Mouse (Mus musculus) forebrain, embryonic 13.5 days (tissue): ENCODE measurements around the gene Gtf2f2. TPM values are rescaled to one million over a fixed set of nuclear protein-coding genes. Genes with fewer than 3 reads are reported as not detected.
"Not testable (repeated sequence)": the region's sequence is repeated elsewhere in the genome, so short reads cannot be mapped to it uniquely, and the experiment has no call there.

Source experiments
- ATAC-seq: fragments of 200-750 bp; cut with Nextera tagmentation; 2 replicates; pipeline ENCODE4 v1.8.0; 2017
- H3K27ac ChIP-seq: fragments of 300-500 bp; sonication (generic); 2 replicates; pipeline ENCODE4 v1.5.1; 2015; ENCODE audit warnings: inconsistent platforms, mild to moderate bottlenecking, moderate library complexity
- H3K27me3 ChIP-seq: fragments of 300-500 bp; sonication (generic); 2 replicates; pipeline ENCODE4 v1.6.1; 2015; ENCODE audit warnings: mild to moderate bottlenecking, inconsistent platforms
- H3K36me3 ChIP-seq: fragments of 300-500 bp; sonication (generic); 2 replicates; pipeline ENCODE4 v1.6.1; 2015; ENCODE audit warnings: mild to moderate bottlenecking, inconsistent platforms; ENCODE audit not compliant: poor library complexity, severe bottlenecking
- H3K4me1 ChIP-seq: fragments of 300-500 bp; sonication (generic); 2 replicates; pipeline ENCODE4 v1.6.1; 2015; ENCODE audit warnings: inconsistent platforms
- H3K4me2 ChIP-seq: fragments of 300-500 bp; sonication (generic); 2 replicates; pipeline ENCODE4 v1.6.1; 2015; ENCODE audit warnings: inconsistent platforms, mild to moderate bottlenecking, moderate library complexity
- H3K4me3 ChIP-seq: fragments of 300-500 bp; sonication (generic); 2 replicates; pipeline ENCODE4 v1.5.1; 2015; ENCODE audit warnings: mild to moderate bottlenecking, inconsistent platforms
- H3K9ac ChIP-seq: fragments of 300-500 bp; sonication (generic); 2 replicates; pipeline ENCODE4 v1.6.1; 2015; ENCODE audit warnings: mild to moderate bottlenecking, inconsistent platforms
- H3K9me3 ChIP-seq: fragments of 300-500 bp; sonication (generic); replicated peaks from 2 replicates; pipeline ENCODE4 v1.6.1; 2016; ENCODE audit warnings: inconsistent platforms
- WGBS: fragments of 180-500 bp; shearing (Covaris S2); methylation state at CpG from one replicate; pipeline ENCODE4 v1.1.7; 2015; 5-methylcytosine and 5-hydroxymethylcytosine counted together
- polyA plus RNA-seq: library from polyadenylated mRNA; unstranded; fragments of >200 nt; fragmentation: Nextera tagmentation; extraction: Ambion mirVana; gene quantifications from 2 replicates; pipeline ENCODE4 v1.2.1, GENCODE M21; 2015

Gtf2f2 gene
- polyA plus RNA-seq, 1 experiment from 2014 or later = 56.5 TPM

DNA sequence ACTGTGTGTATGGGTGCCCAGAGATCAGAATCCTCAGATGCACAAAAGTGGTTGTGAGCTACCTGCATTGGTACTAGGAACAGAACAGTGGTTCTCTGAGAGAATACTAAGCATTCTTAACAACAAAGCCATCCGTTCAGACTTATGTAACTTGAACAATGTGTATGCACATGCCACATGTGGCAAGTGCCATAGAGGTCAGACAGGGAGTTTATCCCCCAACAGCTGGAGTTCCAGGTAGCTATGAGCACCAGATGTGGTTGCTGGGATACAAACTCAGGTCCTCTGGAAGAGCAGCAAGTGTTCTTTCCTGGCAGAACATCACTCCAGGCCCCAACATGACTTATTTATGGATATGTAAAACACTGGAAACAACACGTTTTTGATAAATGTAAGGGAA is 57.7 kb downstream of the Gtf2f2 start:
- Histone ChIP-seq H3K9me3 (no peaks in the 10 kb centered on the region), H3K9ac (no peak overlapping the region), H3K36me3 (no peaks in the 10 kb centered on the region), H3K4me2 (no peak overlapping the region), H3K27me3 (no peaks in the 10 kb centered on the region), H3K4me3 (no peak overlapping the region), H3K27ac (no peak overlapping the region), H3K4me1 (no peaks in the 10 kb centered on the region)
- no peak for ATAC-seq
- 71% methylated on average over 2 of the region's 2 CpGs for WGBS

DNA sequence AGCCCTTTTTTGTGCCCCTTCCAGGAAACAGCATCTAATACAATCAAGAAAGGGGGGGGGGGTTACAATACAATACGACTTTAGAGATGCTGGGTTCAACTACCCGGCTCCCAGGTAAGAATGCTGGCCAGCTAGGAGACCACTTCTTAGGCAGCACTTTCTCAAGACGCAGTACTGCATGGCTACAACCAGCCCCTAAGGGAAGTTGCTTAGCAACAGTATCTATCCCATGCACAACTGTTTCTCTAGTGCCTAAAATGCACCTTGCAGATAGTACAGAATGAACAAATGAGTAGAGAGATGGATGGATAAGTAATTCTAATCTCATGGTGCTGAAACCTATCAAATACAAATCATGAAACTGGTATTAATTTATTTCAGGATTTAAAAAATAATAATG is 63.0 kb downstream of the Gtf2f2 start:
- Histone ChIP-seq H3K27me3 (no peaks in the 10 kb centered on the region), H3K4me2 (no peak overlapping the region), H3K4me1 (0 out of 2 replicates have a peak, but pooled peaks cover 2% of the 10 kb centered on the region), H3K36me3 (no peaks in the 10 kb centered on the region), H3K27ac (no peak overlapping the region), H3K9me3 (no peaks in the 10 kb centered on the region), H3K9ac (no peak overlapping the region), H3K4me3 (no peak overlapping the region)
- peak; percentile 41; the same call in 1 of the 2 replicates for ATAC-seq
- WGBS = 49% methylated on average over 3 of the region's 3 CpGs

DNA sequence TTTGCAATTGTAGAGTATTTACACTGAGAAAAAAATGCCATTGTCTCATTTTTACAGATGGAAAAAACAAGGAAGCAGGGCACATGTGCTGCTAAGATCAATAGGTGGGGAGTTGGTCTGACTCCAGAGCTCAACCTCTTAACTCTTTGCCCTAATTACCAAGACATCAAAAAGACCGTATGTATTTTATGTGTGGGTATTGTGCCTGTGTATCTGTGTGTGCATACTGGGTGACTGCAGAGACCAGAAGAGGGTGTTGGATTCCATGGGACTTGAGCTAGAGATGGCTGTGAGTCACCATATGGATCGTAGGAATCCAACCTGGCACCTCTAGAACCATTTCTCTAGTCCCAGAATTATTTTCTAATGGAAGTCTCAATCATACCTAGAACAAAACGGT is 68.3 kb downstream of the Gtf2f2 start:
- 96% methylated on average over 3 of the region's 3 CpGs for WGBS
- no peak overlapping the region for H3K4me3 ChIP-seq
- no peaks in the 10 kb centered on the region for H3K27me3 ChIP-seq
- no peak for ATAC-seq
- H3K36me3 ChIP-seq = no peaks in the 10 kb centered on the region
- H3K27ac ChIP-seq = no peak overlapping the region
- H3K9me3 ChIP-seq = no peaks in the 10 kb centered on the region
- H3K9ac ChIP-seq = no peak overlapping the region
- no peak overlapping the region for H3K4me2 ChIP-seq
- H3K4me1 ChIP-seq = no peaks in the 10 kb centered on the region

DNA sequence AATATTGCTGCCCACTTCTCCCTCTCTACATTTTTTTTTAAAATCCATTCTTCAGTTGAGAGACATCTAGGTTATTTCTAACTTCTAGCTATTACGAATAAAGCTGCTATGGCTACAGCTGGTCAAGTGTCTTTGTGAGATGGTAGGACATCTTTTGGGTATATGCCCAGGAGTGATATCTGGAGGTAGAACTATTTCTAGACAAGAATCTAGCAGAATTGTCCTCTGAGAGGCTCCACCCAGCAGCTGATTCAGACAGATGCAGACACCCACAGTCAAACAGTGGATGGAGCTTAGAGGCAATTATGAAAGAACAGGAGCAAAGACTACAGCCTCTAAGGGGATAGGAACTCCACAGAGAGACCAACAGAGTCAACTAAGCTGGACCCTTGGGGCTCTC is 69.2 kb downstream of the Gtf2f2 start:
- 100% methylated on average over 1 of the region's 1 CpGs for WGBS
- H3K27ac ChIP-seq = no peak overlapping the region
- H3K27me3 ChIP-seq = no peaks in the 10 kb centered on the region
- H3K36me3 ChIP-seq = no peaks in the 10 kb centered on the region
- H3K4me1 ChIP-seq = no peaks in the 10 kb centered on the region
- no peak overlapping the region for H3K9ac ChIP-seq
- no peak overlapping the region for H3K4me2 ChIP-seq
- no peak overlapping the region for H3K4me3 ChIP-seq
- no peaks in the 10 kb centered on the region for H3K9me3 ChIP-seq
- no peak for ATAC-seq

DNA sequence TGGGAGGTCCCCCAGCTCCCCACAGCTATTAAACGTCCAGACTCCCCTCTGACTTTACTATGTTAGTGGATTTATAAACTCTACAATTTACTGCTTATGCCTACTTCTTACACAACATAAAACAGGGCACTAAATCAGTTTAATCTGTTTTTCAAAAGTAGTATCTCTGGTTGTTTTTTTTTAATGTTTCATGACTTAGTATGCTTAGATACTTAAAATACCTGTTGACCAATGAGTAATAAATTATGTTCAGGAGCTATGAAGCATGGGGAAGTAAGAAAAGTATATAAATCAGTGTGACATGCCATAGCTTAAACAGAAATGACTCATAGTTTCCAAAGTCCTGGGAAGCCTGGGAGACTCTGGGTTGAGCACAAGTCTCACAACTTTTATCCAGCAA is 73.0 kb downstream of the Gtf2f2 start:
- Histone ChIP-seq H3K4me2 (no peak overlapping the region), H3K4me1 (no peaks in the 10 kb centered on the region), H3K9me3 (no peaks in the 10 kb centered on the region), H3K27ac (no peak overlapping the region), H3K27me3 (no peaks in the 10 kb centered on the region), H3K4me3 (no peak overlapping the region), H3K36me3 (no peaks in the 10 kb centered on the region), H3K9ac (no peak overlapping the region)
- no peak for ATAC-seq
- 75% methylated on average over 1 of the region's 1 CpGs for WGBS

DNA sequence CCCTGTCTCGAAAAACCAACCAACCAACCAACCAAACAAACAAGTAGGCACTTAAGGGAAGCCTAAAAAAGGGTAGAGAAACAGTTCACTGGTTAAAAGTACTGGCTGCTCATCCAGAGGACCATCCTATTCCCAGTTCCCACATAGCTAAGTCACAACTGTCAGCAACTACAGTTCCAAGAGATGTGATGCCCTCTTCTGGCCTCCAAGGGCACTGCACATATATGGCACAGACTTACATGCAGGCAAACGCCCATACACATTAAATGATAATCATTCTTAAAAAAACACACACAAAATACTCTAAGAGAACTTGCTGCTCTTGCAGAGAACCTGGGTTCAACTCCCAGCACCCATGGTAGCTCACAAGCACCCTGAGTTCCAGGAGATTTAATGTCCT is 76.3 kb downstream of the Gtf2f2 start:
- no peaks in the 10 kb centered on the region for H3K9me3 ChIP-seq
- WGBS = 91% methylated on average over 2 of the region's 2 CpGs
- H3K36me3 ChIP-seq = no peaks in the 10 kb centered on the region
- no peak for ATAC-seq
- H3K27ac ChIP-seq = no peak overlapping the region
- H3K9ac ChIP-seq = no peak overlapping the region
- H3K4me2 ChIP-seq = no peak overlapping the region
- peaks cover 4% of the 10 kb centered on the region; the same call in 1 of the 2 replicates for H3K4me1 ChIP-seq
- H3K27me3 ChIP-seq = no peaks in the 10 kb centered on the region
- H3K4me3 ChIP-seq = no peak overlapping the region

DNA sequence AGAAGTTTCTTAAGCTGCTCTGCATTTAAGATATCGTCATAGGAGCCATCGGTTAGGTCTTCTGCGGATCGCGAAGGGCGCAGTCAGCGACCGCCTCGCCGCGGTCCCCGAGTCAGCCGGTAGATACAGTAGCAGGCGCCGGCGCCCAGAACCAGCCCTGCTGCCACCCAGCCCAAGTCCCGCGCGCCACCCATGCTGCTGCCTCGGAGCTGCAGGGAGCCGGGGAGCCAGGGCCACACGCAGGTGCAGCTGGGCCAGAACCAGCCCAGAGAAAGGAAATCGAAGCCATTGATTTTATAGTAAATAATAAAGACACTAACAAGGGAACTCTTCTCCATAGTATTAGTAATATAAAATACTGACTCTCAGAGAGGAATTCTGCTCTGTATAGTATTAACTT is 79.4 kb downstream of the Gtf2f2 start:
- H3K9me3 ChIP-seq = no peaks in the 10 kb centered on the region
- peaks cover 9% of the 10 kb centered on the region; the same call in 1 of the 2 replicates for H3K4me1 ChIP-seq
- no peak overlapping the region for H3K4me3 ChIP-seq
- no peak for ATAC-seq
- no peaks in the 10 kb centered on the region for H3K36me3 ChIP-seq
- no peak overlapping the region for H3K9ac ChIP-seq
- WGBS = 94% methylated on average over 23 of the region's 23 CpGs
- no peak overlapping the region for H3K27ac ChIP-seq
- H3K4me2 ChIP-seq = no peak overlapping the region
- H3K27me3 ChIP-seq = no peaks in the 10 kb centered on the region

DNA sequence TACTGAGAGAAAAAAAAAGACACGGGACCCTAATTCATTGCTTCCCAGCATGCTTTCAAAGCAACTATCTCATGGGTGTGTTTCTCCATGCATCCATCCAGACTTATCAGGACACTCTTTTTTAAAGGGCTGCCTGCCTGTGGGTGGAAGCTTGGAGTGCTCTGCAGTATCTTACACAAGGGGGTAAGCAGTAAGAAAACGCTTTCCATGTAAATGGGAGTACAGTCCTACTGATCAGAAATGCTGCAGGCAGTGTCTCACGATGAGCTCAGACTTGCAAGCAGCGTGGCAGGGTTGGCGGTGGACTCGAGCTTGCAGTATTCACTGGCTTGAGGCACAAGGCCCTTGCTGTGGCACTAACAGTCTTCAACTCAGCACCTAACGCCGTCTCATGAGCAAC is 81.0 kb downstream of the Gtf2f2 start:
- not testable (repeated sequence) for H3K36me3 ChIP-seq, H3K27ac ChIP-seq, ATAC-seq, H3K4me3 ChIP-seq, H3K4me2 ChIP-seq, H3K9ac ChIP-seq, H3K9me3 ChIP-seq, H3K27me3 ChIP-seq
- H3K4me1 ChIP-seq = peaks cover 12% of the 10 kb centered on the region; the same call in 1 of the 2 replicates
- WGBS = 95% methylated on average over 8 of the region's 8 CpGs

DNA sequence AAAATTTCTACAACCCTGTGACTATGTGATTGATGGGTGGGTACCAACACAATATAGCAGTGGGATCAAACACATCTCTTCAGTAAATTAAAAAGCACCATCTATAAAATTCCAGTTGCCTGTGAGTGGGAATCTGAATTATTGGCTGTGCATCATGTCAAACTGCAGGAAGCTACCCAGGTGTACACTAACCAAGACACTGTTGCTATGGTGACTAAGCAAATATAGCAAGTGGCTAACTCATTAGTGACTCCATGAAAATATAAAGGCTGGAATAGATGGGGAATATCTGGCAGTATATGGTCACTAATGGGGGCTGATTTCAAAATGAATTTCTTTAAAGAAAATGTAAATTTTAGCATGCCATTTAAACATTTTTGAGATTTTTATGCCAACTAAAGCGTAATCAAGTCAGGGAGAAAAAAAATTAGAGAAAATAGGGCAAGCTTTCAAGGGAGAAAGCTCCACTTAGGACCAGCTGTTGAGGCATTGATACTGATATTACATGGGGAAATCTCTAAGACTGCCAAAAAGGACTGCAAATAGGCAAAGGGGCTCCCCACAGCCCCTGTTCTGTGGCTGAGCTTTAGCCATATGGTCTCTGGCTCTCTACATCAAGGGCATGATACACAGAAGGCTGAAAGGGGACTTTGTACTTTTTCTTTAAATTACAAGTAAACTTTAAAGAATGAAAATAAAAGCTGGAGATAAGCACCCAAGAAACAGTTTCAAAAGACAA is 87.2 kb downstream of the Gtf2f2 start:
- Histone ChIP-seq H3K4me3 (no peak overlapping the region), H3K4me2 (no peak overlapping the region), H3K9ac (no peak overlapping the region), H3K4me1 (peaks cover 19% of the 10 kb centered on the region), H3K27me3 (no peaks in the 10 kb centered on the region), H3K27ac (peak overlapping the region; percentile 65), H3K36me3 (no peaks in the 10 kb centered on the region), H3K9me3 (no peaks in the 10 kb centered on the region)
- ATAC-seq = peak; percentile 69
- WGBS = 87% methylated on average over 1 of the region's 1 CpGs

DNA sequence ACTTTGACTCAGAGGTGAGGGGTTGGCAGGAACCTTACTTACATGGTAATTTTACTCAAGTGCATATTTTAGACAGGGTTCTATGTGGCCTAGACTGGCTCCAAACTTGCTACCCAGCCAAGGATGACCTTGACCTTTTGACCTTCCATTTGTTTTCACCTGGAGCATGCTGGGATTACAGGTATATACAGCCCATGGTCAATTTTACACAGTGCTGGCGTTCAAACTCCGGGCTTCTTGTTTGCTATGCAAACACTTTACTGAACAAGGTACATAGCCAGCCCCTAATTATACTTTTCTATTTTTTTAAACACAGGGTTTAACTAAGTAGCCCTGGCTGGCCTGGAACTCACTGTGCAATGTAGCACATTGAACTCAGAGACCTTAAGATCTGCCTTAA is 98.0 kb downstream of the Gtf2f2 start:
- H3K27ac ChIP-seq = no peak overlapping the region
- H3K9ac ChIP-seq = no peak overlapping the region
- no peaks in the 10 kb centered on the region for H3K4me1 ChIP-seq
- H3K9me3 ChIP-seq = no peaks in the 10 kb centered on the region
- no peaks in the 10 kb centered on the region for H3K36me3 ChIP-seq
- H3K4me3 ChIP-seq = no peak overlapping the region
- WGBS = 93% methylated on average over 2 of the region's 2 CpGs
- H3K27me3 ChIP-seq = no peaks in the 10 kb centered on the region
- no peak for ATAC-seq
- H3K4me2 ChIP-seq = no peak overlapping the region

DNA sequence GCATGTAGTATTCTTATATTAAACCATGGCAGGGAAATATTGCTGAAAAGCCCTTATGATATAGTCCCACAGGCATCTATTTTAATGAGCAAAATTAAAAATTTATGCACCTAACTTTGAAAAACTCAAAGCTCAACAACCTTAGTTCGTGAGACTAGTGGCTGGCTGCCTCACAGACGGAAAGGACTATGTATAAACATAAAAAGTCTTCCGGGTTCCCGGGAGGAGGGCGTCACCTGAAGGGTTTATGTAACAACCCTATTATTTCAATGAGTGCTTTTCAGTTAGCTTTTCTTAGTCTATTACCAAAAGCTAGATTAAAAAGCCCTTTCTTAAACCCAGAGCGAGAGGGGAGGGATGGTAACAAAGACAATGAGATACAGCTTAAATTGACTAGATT is 98.7 kb downstream of the Gtf2f2 start:
- Histone ChIP-seq H3K9ac (no peak overlapping the region), H3K9me3 (no peaks in the 10 kb centered on the region), H3K27me3 (no peaks in the 10 kb centered on the region), H3K4me1 (no peaks in the 10 kb centered on the region), H3K4me2 (no peak overlapping the region), H3K36me3 (no peaks in the 10 kb centered on the region), H3K27ac (no peak overlapping the region), H3K4me3 (no peak overlapping the region)
- ATAC-seq = no peak
- 68% methylated on average over 6 of the region's 6 CpGs for WGBS

DNA sequence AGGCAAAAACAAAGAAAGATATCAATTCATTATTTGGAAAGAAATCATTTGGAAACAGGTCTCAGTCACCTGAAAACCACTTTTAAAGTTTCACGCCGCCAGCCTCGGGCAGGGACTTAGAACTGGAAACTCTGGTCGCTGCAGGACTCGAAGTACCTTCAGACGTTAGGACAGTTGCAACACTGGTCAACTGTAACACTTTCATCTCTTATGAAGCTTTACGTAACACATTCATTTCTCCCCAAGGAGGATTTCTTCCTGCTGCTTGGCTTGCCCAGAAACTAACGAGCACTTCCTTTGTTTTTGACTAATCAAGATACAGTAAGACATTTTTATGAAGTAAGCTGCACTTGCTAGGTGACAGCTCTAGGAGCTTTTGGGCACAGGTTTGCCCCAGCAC is 103.7 kb downstream of the Gtf2f2 start:
- no peaks in the 10 kb centered on the region for H3K4me1 ChIP-seq
- no peak overlapping the region for H3K4me2 ChIP-seq
- H3K9me3 ChIP-seq = no peaks in the 10 kb centered on the region
- no peak overlapping the region for H3K4me3 ChIP-seq
- peaks cover 20% of the 10 kb centered on the region for H3K36me3 ChIP-seq
- ATAC-seq = no peak
- no peak overlapping the region for H3K27ac ChIP-seq
- no peaks in the 10 kb centered on the region for H3K27me3 ChIP-seq
- WGBS = 78% methylated on average over 8 of the region's 8 CpGs
- no peak overlapping the region for H3K9ac ChIP-seq

DNA sequence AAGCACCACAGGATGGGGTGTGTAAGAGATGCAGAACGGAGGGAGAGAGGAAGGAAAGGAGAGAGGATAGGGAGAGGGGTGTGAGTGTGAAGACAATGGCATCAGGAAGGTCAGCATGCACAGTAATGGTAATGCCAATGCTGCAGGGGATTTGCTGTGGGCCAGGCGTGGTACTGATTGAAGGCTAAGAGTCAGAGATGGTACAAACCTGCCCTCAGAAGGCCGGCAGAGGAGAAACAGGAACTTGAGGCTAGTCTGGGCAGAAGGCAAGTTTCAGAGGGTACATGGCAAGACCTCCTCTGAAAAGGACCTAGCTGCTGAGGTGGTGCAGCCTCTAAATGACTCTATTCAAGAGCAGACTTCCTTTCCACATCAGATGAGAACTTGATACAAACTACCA is 105.7 kb downstream of the Gtf2f2 start:
- Histone ChIP-seq H3K4me2 (no peak overlapping the region), H3K9ac (no peak overlapping the region), H3K27ac (no peak overlapping the region), H3K36me3 (peaks cover 20% of the 10 kb centered on the region), H3K4me1 (peaks cover 16% of the 10 kb centered on the region), H3K4me3 (no peak overlapping the region), H3K9me3 (no peaks in the 10 kb centered on the region), H3K27me3 (no peaks in the 10 kb centered on the region)
- no peak for ATAC-seq
- WGBS = 97% methylated on average over 3 of the region's 3 CpGs
